Mouse (Mus musculus): ENCODE measurements at regions not wholly inside any gene's neighbourhood (a gene's known extent, or its start where the extent isn't known, plus 50 kb on each side); places are given as distances from the start of the nearest gene placed in this dataset.
A peak's percentile ranks its signal among the peaks of the same experiment; 100 is the strongest.

DNA sequence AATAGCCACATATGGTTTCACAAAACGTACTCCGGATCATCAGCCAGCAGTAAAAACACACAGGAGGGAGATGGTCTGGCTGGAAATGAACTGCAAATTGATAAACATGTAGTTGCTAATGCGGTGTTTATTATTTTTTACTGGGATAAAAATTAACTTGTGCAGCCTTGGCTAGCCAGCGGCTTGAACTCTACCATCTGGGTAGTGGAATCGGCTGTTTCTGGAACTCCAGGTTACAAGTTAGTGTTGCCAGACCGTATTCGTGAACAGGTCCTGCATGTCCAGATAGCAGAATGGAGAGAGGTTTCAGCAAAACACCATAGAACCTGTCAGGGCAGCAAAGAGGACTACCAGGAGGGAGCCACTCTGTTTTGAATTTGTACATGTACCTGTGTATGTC, 107.4 kb downstream of the Tomm20 start:
- no peak overlapping the region for H3K9ac ChIP-seq (ENCODE audit: low read length)
- no peak overlapping the region for H3K4me3 ChIP-seq (ENCODE audit: low read depth, low read length)
- H3K4me2 ChIP-seq, result no peak overlapping the region
- no peaks in the 10 kb centered on the region for H3K36me3 ChIP-seq (ENCODE audit: control insufficient read depth, insufficient read depth, low read length)
- H3K27ac ChIP-seq (ENCODE audit: low read depth, low read length), result peak overlapping the region; percentile 65
- H3K9me3 ChIP-seq (ENCODE audit: control insufficient read depth, low read length), result no peaks in the 10 kb centered on the region
- H3K27me3 ChIP-seq (ENCODE audit: control insufficient read depth, insufficient read depth, low read length), result no peaks in the 10 kb centered on the region
- ATAC-seq (ENCODE audit: low FRiP score) (no peak), DNase-seq (ENCODE audit: low spot score, missing footprints) (no peak)
- WGBS, result 90% methylated on average over 7 of the region's 7 CpGs
- peaks cover 20% of the 10 kb centered on the region for H3K4me1 ChIP-seq (ENCODE audit: control insufficient read depth, insufficient read depth, low read length)

DNA sequence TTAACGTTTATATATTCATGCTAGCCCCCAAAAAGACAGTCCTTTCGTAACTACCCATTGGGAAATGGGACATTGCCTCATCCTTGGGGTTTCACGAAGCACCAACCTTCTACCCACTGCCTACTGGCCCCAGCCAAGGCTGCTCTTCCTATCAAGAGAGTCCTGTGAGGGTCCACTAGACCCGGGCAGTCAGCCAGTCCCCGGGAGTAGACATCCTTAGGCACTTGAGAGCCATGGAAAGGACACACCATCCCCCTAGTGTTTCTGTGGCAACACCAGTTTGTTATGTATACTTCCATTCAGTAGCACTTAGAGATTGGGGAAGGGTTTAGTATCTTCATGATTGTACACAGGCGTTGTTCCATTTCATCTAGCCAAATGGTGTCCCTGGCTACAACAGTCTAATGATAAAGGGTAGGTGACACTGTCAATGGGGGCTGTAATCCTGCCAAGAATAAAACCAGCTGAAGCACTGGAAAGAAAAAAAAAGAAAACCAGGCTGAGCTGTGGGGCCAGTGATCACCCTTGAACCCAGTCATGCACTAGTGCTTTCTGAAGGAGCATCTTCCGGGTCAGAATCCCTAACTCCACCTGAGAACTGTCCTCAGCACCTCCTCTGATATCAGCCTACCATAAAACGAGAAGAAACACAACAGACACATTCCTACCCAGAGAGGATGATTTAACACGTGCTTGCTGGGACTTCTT, 108.2 kb downstream of the Tomm20 start:
- no peak overlapping the region for H3K27ac ChIP-seq (ENCODE audit: low read depth, low read length)
- no peak overlapping the region for H3K4me3 ChIP-seq (ENCODE audit: low read depth, low read length)
- H3K4me1 ChIP-seq (ENCODE audit: control insufficient read depth, insufficient read depth, low read length), result peaks cover 22% of the 10 kb centered on the region
- ATAC-seq (ENCODE audit: low FRiP score) (no peak), DNase-seq (ENCODE audit: low spot score, missing footprints) (no peak)
- 80% methylated on average over 9 of the region's 9 CpGs for WGBS
- H3K9me3 ChIP-seq (ENCODE audit: control insufficient read depth, low read length), result no peaks in the 10 kb centered on the region
- no peaks in the 10 kb centered on the region for H3K27me3 ChIP-seq (ENCODE audit: control insufficient read depth, insufficient read depth, low read length)
- no peak overlapping the region for H3K4me2 ChIP-seq
- H3K36me3 ChIP-seq (ENCODE audit: control insufficient read depth, insufficient read depth, low read length), result no peaks in the 10 kb centered on the region
- no peak overlapping the region for H3K9ac ChIP-seq (ENCODE audit: low read length)

DNA sequence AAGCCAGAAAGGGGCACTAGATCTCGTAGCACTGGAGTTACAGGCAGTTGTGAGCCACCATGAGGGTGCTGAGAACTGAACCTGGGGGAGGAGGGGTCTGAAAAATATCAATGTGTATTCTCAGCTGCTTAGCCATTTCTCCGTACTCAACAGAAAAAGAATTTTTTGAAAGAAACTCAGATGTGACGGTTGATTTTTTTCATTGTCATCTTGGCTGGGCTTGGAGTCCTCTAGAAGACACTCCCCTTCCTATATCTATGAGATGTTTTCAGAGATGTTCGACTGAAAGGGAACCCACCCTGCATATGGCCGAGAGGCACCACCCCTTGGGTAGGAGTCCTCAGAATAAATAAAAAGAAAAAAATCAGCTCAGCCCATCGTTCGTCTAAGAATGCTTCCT, 110.1 kb downstream of the Tomm20 start:
- DNase-seq (ENCODE audit: low spot score, missing footprints), result no peak
- H3K27ac ChIP-seq (ENCODE audit: low read depth, low read length), result no peak overlapping the region
- peaks cover 22% of the 10 kb centered on the region for H3K4me1 ChIP-seq (ENCODE audit: control insufficient read depth, insufficient read depth, low read length)

DNA sequence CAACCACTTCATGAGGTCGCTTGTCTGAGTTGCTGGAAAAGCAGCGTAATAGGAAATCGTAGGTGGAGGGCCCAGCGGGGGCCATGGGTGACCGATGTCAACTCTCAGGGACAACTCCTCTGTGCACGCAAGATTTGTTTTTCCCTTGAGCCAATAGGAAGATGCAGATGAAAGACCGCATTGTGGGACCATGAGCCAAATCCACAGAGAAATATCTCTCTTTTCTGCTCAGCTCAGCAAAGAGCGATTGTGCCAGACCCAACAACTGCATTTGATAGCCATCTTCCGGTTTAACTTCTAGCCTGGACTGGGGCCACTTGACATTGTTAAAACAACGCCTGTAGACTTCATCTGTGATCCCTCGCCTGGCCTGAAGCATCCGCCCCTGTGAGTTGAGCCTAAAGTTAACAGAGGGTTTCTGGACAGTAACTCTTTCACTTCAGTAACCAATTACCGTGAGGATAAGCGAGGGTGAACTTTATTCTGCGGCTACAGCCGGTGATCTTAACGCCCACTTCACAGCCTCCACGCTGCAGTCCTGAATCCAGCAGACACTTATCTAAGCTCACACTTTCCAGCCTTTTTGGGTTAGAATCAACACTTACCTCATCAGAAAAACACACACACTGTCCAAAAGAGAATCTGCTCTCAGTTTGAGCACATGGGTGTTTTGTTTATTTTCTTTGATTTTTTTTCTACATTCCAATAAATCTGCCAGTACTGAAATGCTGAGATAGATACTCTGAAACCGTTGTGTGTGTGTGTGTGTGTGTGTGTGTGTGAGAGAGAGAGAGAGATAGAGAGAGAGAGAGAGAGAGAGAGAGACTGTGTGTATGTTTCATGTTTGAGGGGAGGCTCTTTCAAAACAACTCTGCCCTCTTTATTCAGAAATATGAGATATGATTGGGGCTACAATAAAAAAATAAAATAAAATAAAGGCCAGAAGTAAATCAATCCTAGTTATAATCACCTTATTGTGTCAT, 111.9 kb downstream of the Tomm20 start:
- no peak overlapping the region for H3K4me3 ChIP-seq (ENCODE audit: low read depth, low read length)
- DNase-seq (ENCODE audit: low spot score, missing footprints), result no peak

More for the DNA sequence above, 110.1 kb downstream of the Tomm20 start:
- WGBS, result 88% methylated on average over 7 of the region's 7 CpGs
- Histone ChIP-seq H3K9ac (ENCODE audit: low read length) (no peak overlapping the region), H3K36me3 (ENCODE audit: control insufficient read depth, insufficient read depth, low read length) (no peaks in the 10 kb centered on the region), H3K4me2 (no peak overlapping the region), H3K4me3 (ENCODE audit: low read depth, low read length) (no peak overlapping the region), H3K9me3 (ENCODE audit: control insufficient read depth, low read length) (no peaks in the 10 kb centered on the region), H3K27me3 (ENCODE audit: control insufficient read depth, insufficient read depth, low read length) (no peaks in the 10 kb centered on the region)
- ATAC-seq (ENCODE audit: low FRiP score), result no peak

DNA sequence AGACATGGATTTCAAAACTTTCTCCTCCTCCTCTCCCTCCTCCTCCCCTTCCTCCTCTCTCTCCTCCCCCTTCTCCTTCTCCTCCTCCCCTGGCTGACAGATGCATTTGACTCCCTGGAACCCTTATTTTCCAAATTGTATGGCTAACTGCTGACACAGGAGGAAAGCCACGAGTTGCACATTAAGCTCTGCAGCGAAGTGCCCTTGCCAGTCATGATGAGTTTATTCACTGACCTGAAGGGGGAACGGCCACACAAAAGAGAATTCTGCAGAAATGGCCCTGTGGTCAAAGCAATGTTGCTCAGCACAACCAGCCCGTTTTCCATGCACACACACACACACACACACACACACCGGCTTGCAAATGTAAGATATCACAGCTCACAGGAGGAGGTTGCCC, 112.6 kb downstream of the Tomm20 start:
- H3K27me3 ChIP-seq (ENCODE audit: control insufficient read depth, insufficient read depth, low read length), result no peaks in the 10 kb centered on the region
- H3K9me3 ChIP-seq (ENCODE audit: control insufficient read depth, low read length), result no peaks in the 10 kb centered on the region
- WGBS, result 47% methylated on average over 5 of the region's 5 CpGs
- no peak for DNase-seq (ENCODE audit: low spot score, missing footprints)
- no peak for ATAC-seq (ENCODE audit: low FRiP score)
- H3K4me1 ChIP-seq (ENCODE audit: control insufficient read depth, insufficient read depth, low read length), result 0 out of 2 replicates have a peak, but pooled peaks cover 2% of the 10 kb centered on the region
- H3K9ac ChIP-seq (ENCODE audit: low read length), result no peak overlapping the region
- H3K4me3 ChIP-seq (ENCODE audit: low read depth, low read length), result no peak overlapping the region
- no peak overlapping the region for H3K4me2 ChIP-seq
- no peaks in the 10 kb centered on the region for H3K36me3 ChIP-seq (ENCODE audit: control insufficient read depth, insufficient read depth, low read length)
- H3K27ac ChIP-seq (ENCODE audit: low read depth, low read length), result no peak overlapping the region

More for the DNA sequence above, 111.9 kb downstream of the Tomm20 start:
- Histone ChIP-seq H3K36me3 (ENCODE audit: control insufficient read depth, insufficient read depth, low read length) (no peaks in the 10 kb centered on the region), H3K4me2 (no peak overlapping the region), H3K27ac (ENCODE audit: low read depth, low read length) (no peak overlapping the region), H3K9me3 (ENCODE audit: control insufficient read depth, low read length) (no peaks in the 10 kb centered on the region), H3K9ac (ENCODE audit: low read length) (no peak overlapping the region), H3K4me1 (ENCODE audit: control insufficient read depth, insufficient read depth, low read length) (peaks cover 7% of the 10 kb centered on the region), H3K27me3 (ENCODE audit: control insufficient read depth, insufficient read depth, low read length) (no peaks in the 10 kb centered on the region)
- WGBS, result 71% methylated on average over 19 of the region's 19 CpGs
- no peak for ATAC-seq (ENCODE audit: low FRiP score)

DNA sequence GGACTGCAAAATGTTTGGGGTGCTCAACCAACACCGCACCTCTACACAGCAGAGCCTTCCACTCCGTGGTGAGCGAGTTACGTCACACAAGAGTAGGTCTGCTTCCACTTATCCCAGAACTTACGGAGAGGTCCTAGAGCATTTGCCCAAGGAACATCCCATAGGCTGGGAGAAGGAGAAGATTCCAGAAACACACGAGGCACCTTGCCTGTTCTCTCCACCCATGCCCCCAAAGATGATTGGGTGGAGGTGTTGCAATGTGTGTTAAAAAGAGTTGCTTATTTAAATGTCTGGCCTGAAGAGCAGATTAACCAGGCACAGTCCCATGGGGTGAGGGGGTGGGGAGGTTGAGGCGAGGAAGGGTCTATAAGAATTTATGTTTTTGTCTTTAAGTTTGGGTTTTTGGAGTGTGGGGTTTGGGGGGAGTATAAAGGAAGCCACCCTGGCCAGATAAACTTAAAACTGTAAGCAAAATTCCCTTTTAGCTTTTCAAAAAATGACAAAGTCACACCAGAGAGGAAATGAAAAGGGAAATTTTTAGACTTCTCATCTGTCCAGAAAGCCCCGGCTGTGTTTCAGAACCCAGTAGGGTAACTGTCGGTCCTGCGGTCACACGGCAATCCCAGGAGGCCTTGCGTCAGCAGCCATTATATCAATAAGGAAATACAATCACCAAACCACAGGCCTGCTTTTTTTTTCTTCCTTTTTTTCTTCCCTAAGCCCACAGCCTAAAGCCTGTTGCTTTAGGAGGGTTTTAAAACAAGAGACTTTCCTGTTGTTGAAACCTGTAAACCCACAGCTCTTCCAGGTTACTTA, 113.3 kb downstream of the Tomm20 start:
- 84% methylated on average over 12 of the region's 12 CpGs for WGBS
- no peak for DNase-seq (ENCODE audit: low spot score, missing footprints)

GRCm38 (mm10) chr8:126831312-126832162, 114.1 kb downstream of the Tomm20 start:
- H3K4me1 ChIP-seq (ENCODE audit: control insufficient read depth, insufficient read depth, low read length), result peaks cover 12% of the 10 kb centered on the region
- H3K27ac ChIP-seq (ENCODE audit: low read depth, low read length), result no peak overlapping the region
- no peak overlapping the region for H3K4me2 ChIP-seq
- no peak overlapping the region for H3K4me3 ChIP-seq (ENCODE audit: low read depth, low read length)
- no peaks in the 10 kb centered on the region for H3K9me3 ChIP-seq (ENCODE audit: control insufficient read depth, low read length)
- H3K36me3 ChIP-seq (ENCODE audit: control insufficient read depth, insufficient read depth, low read length), result no peaks in the 10 kb centered on the region
- WGBS, result 90% methylated on average over 16 of the region's 16 CpGs
- H3K27me3 ChIP-seq (ENCODE audit: control insufficient read depth, insufficient read depth, low read length), result no peaks in the 10 kb centered on the region
- ATAC-seq (ENCODE audit: low FRiP score) (no peak), DNase-seq (ENCODE audit: low spot score, missing footprints) (no peak)
- no peak overlapping the region for H3K9ac ChIP-seq (ENCODE audit: low read length)

More for the DNA sequence above, 113.3 kb downstream of the Tomm20 start:
- Histone ChIP-seq H3K9me3 (ENCODE audit: control insufficient read depth, low read length) (no peaks in the 10 kb centered on the region), H3K9ac (ENCODE audit: low read length) (no peak overlapping the region), H3K4me1 (ENCODE audit: control insufficient read depth, insufficient read depth, low read length) (peaks cover 4% of the 10 kb centered on the region; the same call in 1 of the 2 replicates), H3K4me2 (no peak overlapping the region), H3K27me3 (ENCODE audit: control insufficient read depth, insufficient read depth, low read length) (no peaks in the 10 kb centered on the region), H3K4me3 (ENCODE audit: low read depth, low read length) (no peak overlapping the region), H3K27ac (ENCODE audit: low read depth, low read length) (no peak overlapping the region), H3K36me3 (ENCODE audit: control insufficient read depth, insufficient read depth, low read length) (no peaks in the 10 kb centered on the region)
- no peak for ATAC-seq (ENCODE audit: low FRiP score)

DNA sequence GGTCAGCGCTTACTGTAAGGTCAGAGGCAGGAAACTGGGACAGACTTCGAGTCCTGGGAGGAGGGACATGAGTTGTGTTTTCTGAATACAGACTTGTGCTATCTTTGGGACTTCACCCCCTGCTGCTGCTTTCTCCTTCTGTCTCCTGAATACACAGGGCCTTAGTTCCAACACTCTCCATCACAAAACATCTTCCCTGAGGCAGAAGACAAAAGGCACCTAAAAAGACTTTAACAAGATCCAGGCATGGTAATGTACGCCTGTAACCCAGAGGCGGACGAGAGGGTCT, 115.5 kb downstream of the Tomm20 start:
- H3K9me3 ChIP-seq (ENCODE audit: control insufficient read depth, low read length), result no peaks in the 10 kb centered on the region
- no peak overlapping the region for H3K9ac ChIP-seq (ENCODE audit: low read length)
- no peak overlapping the region for H3K4me3 ChIP-seq (ENCODE audit: low read depth, low read length)
- no peaks in the 10 kb centered on the region for H3K36me3 ChIP-seq (ENCODE audit: control insufficient read depth, insufficient read depth, low read length)
- H3K27me3 ChIP-seq (ENCODE audit: control insufficient read depth, insufficient read depth, low read length), result no peaks in the 10 kb centered on the region
- ATAC-seq (ENCODE audit: low FRiP score), result no peak
- WGBS, result 61% methylated on average over 5 of the region's 5 CpGs
- H3K4me2 ChIP-seq, result no peak overlapping the region
- DNase-seq (ENCODE audit: low spot score, missing footprints), result no peak
- H3K4me1 ChIP-seq (ENCODE audit: control insufficient read depth, insufficient read depth, low read length), result peaks cover 21% of the 10 kb centered on the region
- no peak overlapping the region for H3K27ac ChIP-seq (ENCODE audit: low read depth, low read length)

Data from midbrain, embryonic 11.5 days (tissue).